In the genomic region with DNA sequence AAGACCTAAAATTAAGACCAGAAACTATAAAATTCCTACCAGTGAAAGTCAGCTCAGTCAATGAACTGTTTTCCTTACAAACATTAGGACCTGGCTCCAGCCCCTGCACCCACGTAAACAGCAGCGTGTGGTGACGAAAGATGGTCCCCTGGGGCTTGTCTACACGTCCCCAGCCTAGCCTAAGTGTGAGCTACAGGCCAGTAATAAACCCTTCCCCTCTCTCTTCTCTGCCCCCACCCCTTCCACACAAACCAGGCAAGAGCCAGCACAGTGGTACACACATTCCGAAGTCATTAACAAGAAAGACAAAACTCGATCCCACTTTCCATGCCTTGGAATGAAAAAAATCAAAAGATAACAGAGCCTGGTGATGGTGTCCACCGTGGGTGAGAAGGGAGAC, we compare ENCODE assay signal across 15 mouse cellular contexts. TPM values are rescaled to one million over a fixed set of nuclear protein-coding genes. Genes with fewer than 3 reads are reported as not detected.
"Had no signal": no experiment of that assay in that cellular context is flagged by ENCODE, and none has a peak within 500 bp of the region (broad histone marks: within the 10 kb centered on the region; RNA-seq: fewer than 3 reads in every experiment).

No protein-coding gene starts in this region.

- H3K4me2 ChIP-seq: limb, embryonic 15.5 days; liver, embryonic 12.5 days; neural tube, embryonic 15.5 days had no signal

- ATAC-seq: liver, embryonic 12.5 days had no signal

- H3K4me1 ChIP-seq: midbrain, embryonic 10.5 days; neural tube, embryonic 15.5 days had no signal

- H3K36me3 ChIP-seq: limb, embryonic 15.5 days had no signal

- H3K27me3 ChIP-seq: limb, embryonic 15.5 days; liver, embryonic 12.5 days; neural tube, embryonic 15.5 days had no signal

- H3K9ac ChIP-seq: limb, embryonic 15.5 days; liver, embryonic 12.5 days; lung, embryonic 14.5 days; neural tube, embryonic 15.5 days had no signal

- H3K4me3 ChIP-seq: layer of hippocampus, adult 2 months; limb, embryonic 15.5 days; liver, embryonic 12.5 days; midbrain, embryonic 10.5 days; myocyte; neural tube, embryonic 15.5 days had no signal

- H3K9me3 ChIP-seq: limb, embryonic 15.5 days; liver, embryonic 12.5 days; midbrain, embryonic 10.5 days; neural tube, embryonic 15.5 days had no signal

- H3K27ac ChIP-seq: layer of hippocampus, adult 2 months; limb, embryonic 15.5 days; liver, embryonic 12.5 days; midbrain, embryonic 10.5 days; neural tube, embryonic 15.5 days had no signal

- DNase-seq: kidney, postnatal 10 days; kidney, postnatal 4 days; lung, embryonic 14.5 days; lung, postnatal 10 days; lung, postnatal 4 days; midbrain, embryonic 14.5 days; right cerebral cortex, adult 18-20 months; right cerebral cortex, postnatal 25 days; thymus, postnatal 36 days had no signal

RNA-seq across cellular contexts. Expression of a gene that starts 16.6 kb away (rescaled TPM):
- polyA plus RNA-seq: myocyte had no signal
